In the genomic region with DNA sequence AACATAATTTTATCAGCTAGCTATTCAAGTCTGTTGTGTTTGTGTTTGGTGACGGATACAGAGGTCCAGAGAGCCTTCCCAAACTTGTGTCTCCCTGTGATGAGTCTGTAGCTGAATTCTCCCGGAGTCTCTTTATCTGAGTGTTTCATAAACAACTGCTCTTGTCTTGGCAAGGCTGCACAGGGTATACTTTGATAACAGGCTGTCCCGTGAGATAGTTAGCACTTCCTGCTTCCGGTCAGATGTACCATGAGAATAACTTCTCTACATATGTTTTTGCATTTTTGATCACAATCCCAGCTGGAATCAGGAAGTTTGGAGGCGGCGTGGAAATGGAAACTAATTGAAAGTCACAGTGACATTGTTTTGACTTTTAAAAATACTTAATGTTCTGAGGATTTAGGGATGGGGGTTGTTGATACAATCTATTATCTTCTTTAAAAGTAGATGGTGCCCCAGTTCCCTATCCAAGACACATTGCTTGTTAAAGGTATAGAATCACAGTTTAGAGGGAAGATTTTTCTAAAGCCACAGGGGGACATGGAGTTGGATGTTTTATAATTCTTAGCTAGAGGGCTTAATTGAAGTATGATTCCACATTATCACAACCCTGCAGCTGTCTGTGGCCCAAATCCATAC, we compare ENCODE assay signal across 9 mouse cellular contexts.
DNase-seq lines count a peak whose midpoint lies in the region; TF ChIP-seq lines count a peak whose summit lies in the region.
"Had no signal": no experiment of that assay in that cellular context is flagged by ENCODE, and none has a peak within 500 bp of the region (broad histone marks: within the 10 kb centered on the region; RNA-seq: fewer than 3 reads in every experiment).

No protein-coding gene starts in this region.

- peak; percentile 32 for DNase-seq in kidney, adult 2 months
- no peak for DNase-seq in kidney, adult 18-20 months
- DNase-seq in heart, adult 18-20 months: peak; percentile 45 to 68
- peak; percentile 4 to 6 for DNase-seq in kidney, postnatal 4 days
- peak; percentile 32 for DNase-seq in lung, postnatal 36 days
- DNase-seq in layer of hippocampus, adult 9-10 months (ENCODE audit: low spot score): no peak
- no peak for DNase-seq in right cerebral cortex, adult 18-20 months
- no peak for DNase-seq in embryo, embryonic 11 days

- H3K4me1 ChIP-seq in kidney, adult 2 months (ENCODE audit: control insufficient read depth, insufficient read depth, low read length): peaks cover 3% of the 10 kb centered on the region; the same call in 1 of the 2 replicates
- H3K4me1 ChIP-seq: embryonic facial prominence, embryonic 15.5 days had no signal

- H3K27ac ChIP-seq in kidney, adult 2 months (ENCODE audit: insufficient read depth, low read depth, low read length): peak overlapping the region; percentile 78
- H3K27ac ChIP-seq: embryonic facial prominence, embryonic 15.5 days had no signal

- H3K4me3 ChIP-seq in kidney, adult 2 months (ENCODE audit: insufficient read depth, low read depth, low read length): no peak overlapping the region
- H3K4me3 ChIP-seq: embryonic facial prominence, embryonic 15.5 days had no signal

- no peaks in the 10 kb centered on the region for H3K27me3 ChIP-seq in kidney, adult 2 months (replicated peaks; ENCODE audit: control insufficient read depth, insufficient read depth, low read length)
- H3K27me3 ChIP-seq: embryonic facial prominence, embryonic 15.5 days had no signal

- TF ChIP-seq CTCF in kidney, adult 2 months (conservative IDR thresholded peaks at IDR 0.05; ENCODE audit: insufficient read depth, insufficient read length, low read depth, low read length): no peak

- no peaks in the 10 kb centered on the region for H3K36me3 ChIP-seq in kidney, adult 2 months (ENCODE audit: control insufficient read depth, insufficient read depth, low read length)
- H3K36me3 ChIP-seq: embryonic facial prominence, embryonic 15.5 days had no signal

- WGBS in kidney, adult 2 months: 65% methylated on average over 6 of the region's 6 CpGs

- no peak for TF ChIP-seq POLR2A in kidney, adult 2 months (IDR thresholded peaks at IDR 0.05; ENCODE audit: low read depth, low read length)

Comparison
In these comparisons a context has a peak if more than half of its experiments do, and no peak if none do; other contexts are left out.
1. DNase-seq: peak in kidney, adult 2 months (single experiment), heart, adult 18-20 months (2 of 2), kidney, postnatal 4 days (2 of 2) and lung, postnatal 36 days (single experiment); none in kidney, adult 18-20 months (single experiment), layer of hippocampus, adult 9-10 months (single experiment), right cerebral cortex, adult 18-20 months (single experiment) and embryo, embryonic 11 days (single experiment).